Mouse (Mus musculus) layer of hippocampus, adult 8-10 months (tissue): ENCODE results near the gene Zfp541. TPM values are rescaled to one million over a fixed set of nuclear protein-coding genes. Genes with fewer than 3 reads are reported as not detected.

Source experiments
- DNase-seq, 2 experiments: peaks; one replicate each; pipeline ENCODE4 v3.0.0; 2022; ENCODE audit warnings: low spot score in 2 of 2
- total RNA-seq, 4 experiments: library from RNA; stranded (reverse); gene quantifications; 2 replicates each; pipeline ENCODE4 v1.2.4; 2022

Gene Zfp541
- total RNA-seq, 4 experiments from 2014 or later: 0.67 to 0.98 (median 0.84) TPM

GRCm38 (mm10) chr7:16120262-16120600 is 58.6 kb downstream of the Zfp541 start:
- DNase-seq: no peak

GRCm38 (mm10) chr7:16125829-16126228 is 64.2 kb downstream of the Zfp541 start:
- DNase-seq: no peak

GRCm38 (mm10) chr7:16128344-16128743 is 66.7 kb downstream of the Zfp541 start:
- no peak for DNase-seq

GRCm38 (mm10) chr7:16128899-16129298 is 67.3 kb downstream of the Zfp541 start:
- no peak for DNase-seq

GRCm38 (mm10) chr7:16129421-16129845 is 67.8 kb downstream of the Zfp541 start, which contains the start of gene Slc8a2:
TSS of gene Slc8a2 (plus strand) at chr7:16129826.
- peak; percentile 86 to 90 for DNase-seq

- peak in 1 of 2 experiments; percentile 50 for DNase-seq
These were observed 68.5 kb downstream of the Zfp541 start for GRCm38 (mm10) chr7:16129846-16130691.

- DNase-seq: no peak
These were observed 69.5 kb downstream of the Zfp541 start for GRCm38 (mm10) chr7:16130956-16131634.

- DNase-seq: no peak
These were observed 70.6 kb downstream of the Zfp541 start for GRCm38 (mm10) chr7:16132161-16132581.

- no peak for DNase-seq
These were observed 71.3 kb downstream of the Zfp541 start for GRCm38 (mm10) chr7:16132926-16133325.

- no peak for DNase-seq
These were observed 72.1 kb downstream of the Zfp541 start for GRCm38 (mm10) chr7:16133691-16134090.

- DNase-seq: no peak
These were observed 73.4 kb downstream of the Zfp541 start for GRCm38 (mm10) chr7:16134951-16135392.

Other genes starting within 250 kb of the Zfp541 start
- gene Obox6, start 222.1 kb upstream of the Zfp541 start, total RNA-seq: not detected
- not detected for gene Crx, start 181.8 kb upstream of the Zfp541 start, total RNA-seq
- under 1 TPM in 1 of 4 experiments, not detected in 3; 0.23 TPM for gene Crxos, start 179.2 kb upstream of the Zfp541 start, total RNA-seq
- gene Selenow, start 139.4 kb upstream of the Zfp541 start, total RNA-seq: 1,000 to 10,000 TPM; 1,057 to 1,355 (median 1,220) TPM
- gene Nop53, start 115.7 kb upstream of the Zfp541 start, total RNA-seq: 100 to 1,000 TPM; 103 to 147 (median 122) TPM
- 10 to 100 TPM in 1 of 4 experiments, 1 to 10 TPM in 3; 6.3 to 10.3 (median 8.7) TPM for gene Ehd2, start 94.2 kb upstream of the Zfp541 start, total RNA-seq
- gene Bicra, start 13.9 kb upstream of the Zfp541 start, total RNA-seq: 10 to 100 TPM; 15.4 to 20.0 (median 17.2) TPM
- 100 to 1,000 TPM; 289 to 306 (median 297) TPM for gene Napa, start 36.6 kb downstream of the Zfp541 start, total RNA-seq
- gene Kptn, start 58.1 kb downstream of the Zfp541 start, total RNA-seq: 10 to 100 TPM; 35.4 to 47.0 (median 41.5) TPM
- 100 to 1,000 TPM; 237 to 262 (median 255) TPM for gene Slc8a2, start 68.0 kb downstream of the Zfp541 start, total RNA-seq
- 10 to 100 TPM; 36.4 to 42.8 (median 40.1) TPM for gene Meis3, start 113.3 kb downstream of the Zfp541 start, total RNA-seq
- gene Dhx34, start 160.2 kb downstream of the Zfp541 start, total RNA-seq: 10 to 100 TPM; 12.4 to 17.6 (median 13.5) TPM
- 1 to 10 TPM in 2 of 4 experiments, under 1 TPM in 2; 0.54 to 1.7 (median 1.1) TPM for gene C5ar2, start 182.3 kb downstream of the Zfp541 start, total RNA-seq
- gene C5ar1, start 197.7 kb downstream of the Zfp541 start, total RNA-seq: 1 to 10 TPM in 3 of 4 experiments, under 1 TPM in 1; 0.61 to 5.4 (median 3.0) TPM
- gene Inafm1, start 211.8 kb downstream of the Zfp541 start, total RNA-seq: 10 to 100 TPM; 30.9 to 39.3 (median 33.1) TPM
- gene Ccdc9, start 225.0 kb downstream of the Zfp541 start, total RNA-seq: 10 to 100 TPM; 72.6 to 88.3 (median 86.3) TPM
- gene Bbc3, start 246.6 kb downstream of the Zfp541 start, total RNA-seq: 10 to 100 TPM in 3 of 4 experiments, 1 to 10 TPM in 1; 8.9 to 14.4 (median 10.9) TPM